Mouse (Mus musculus): ENCODE results near the gene Ap4s1. TPM values are rescaled to one million over a fixed set of nuclear protein-coding genes. Genes with fewer than 3 reads are reported as not detected.
"Not testable (repeated sequence)": the region's sequence is repeated elsewhere in the genome, so short reads cannot be mapped to it uniquely, and the experiment has no call there.

The Ap4s1 gene
- total RNA-seq (2021), result 10 to 100 TPM; 53.3 to 57.9 TPM
- long read RNA-seq, experiment 1, partial matches to known transcripts, result 0 of 4 reads
- long read RNA-seq, experiment 1, other reads (novel, unspliced or antisense), result 4 of 4 reads
- long read RNA-seq, experiment 2, partial matches to known transcripts, result 0 of 2 reads
- long read RNA-seq, experiment 2, other reads (novel, unspliced or antisense), result 2 of 2 reads

DNA sequence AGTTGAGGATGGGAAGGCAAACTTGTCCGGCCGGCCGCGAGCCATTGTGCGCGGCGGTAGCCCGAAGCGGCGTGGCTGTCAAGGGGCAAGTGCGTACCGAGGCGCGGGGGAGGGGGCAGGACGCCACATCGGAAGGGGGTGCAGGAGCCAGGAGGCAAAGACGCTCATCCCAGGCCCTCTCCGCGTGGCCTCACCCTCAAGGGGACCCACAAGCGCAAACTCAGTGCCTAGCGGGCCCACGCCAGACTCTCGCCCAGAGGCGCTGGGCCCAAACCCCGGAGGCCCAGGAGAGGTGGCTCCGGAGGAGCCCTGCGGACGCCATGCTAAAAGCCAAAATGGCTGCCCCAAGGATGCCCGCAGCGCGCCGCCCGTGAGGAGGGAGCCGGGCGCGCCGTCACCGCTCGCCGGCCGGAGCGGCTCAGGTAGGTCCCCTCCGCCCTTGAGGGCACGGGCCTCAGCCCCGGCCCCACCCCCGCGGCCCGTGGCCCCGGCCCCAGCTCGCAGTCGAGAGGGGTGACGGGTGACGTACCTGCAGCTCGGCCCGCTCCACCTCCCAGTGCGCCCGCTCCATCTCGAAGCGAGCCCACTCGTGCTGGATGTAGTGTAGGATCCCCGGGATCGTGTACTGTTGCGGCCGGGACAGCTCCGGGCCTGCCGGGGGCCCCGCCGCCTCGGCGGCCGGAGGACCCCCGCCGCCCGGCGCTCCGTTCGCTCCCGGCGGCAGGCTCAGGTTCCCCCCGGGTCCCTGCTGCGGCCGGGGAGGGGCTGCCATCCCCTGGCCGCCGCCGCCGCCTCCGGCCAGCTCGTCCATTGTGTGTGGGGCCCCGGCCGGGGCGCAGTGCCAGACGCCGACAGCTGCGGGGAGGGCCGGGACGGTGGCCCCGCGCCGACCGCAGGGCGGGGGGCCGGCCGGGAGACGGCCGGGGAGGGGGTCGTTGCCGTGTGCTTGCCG, at the start of gene Ap4s1:
TSS of gene Ap4s1 (plus strand) at position 141 of the 952 bp plus-strand sequence.
- TF ChIP-seq CTCF (IDR thresholded peaks at IDR 0.05), result no peak

DNA sequence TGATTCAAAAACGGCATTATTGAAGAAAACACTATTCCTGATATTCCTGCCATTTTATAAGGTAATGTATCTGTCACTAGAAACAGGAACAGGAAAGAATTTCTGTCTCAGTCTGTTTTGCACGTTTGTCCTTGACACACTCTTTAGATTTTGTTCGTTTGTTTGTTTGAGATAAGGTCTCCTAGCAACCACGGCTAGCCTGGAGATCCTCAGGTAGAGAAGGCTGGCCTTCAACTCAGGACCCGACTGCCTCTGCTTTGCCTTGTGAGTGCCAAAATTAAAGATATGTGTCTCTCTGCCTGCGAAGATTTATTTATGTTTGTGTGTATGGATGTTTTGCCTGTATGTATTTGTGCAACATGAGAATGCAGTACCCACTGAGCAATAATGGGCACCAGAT, 49.0 kb upstream of the Ap4s1 start:
- no peak for TF ChIP-seq CTCF (IDR thresholded peaks at IDR 0.05)
- Histone ChIP-seq H3K4me3 (no peak overlapping the region), H3K27ac (no peak overlapping the region)
- intact Hi-C loops (cut with DNase I), result no loop called here
- no peak for DNase-seq (ENCODE audit: extremely low spot score in 1 of 2, low spot score in 2 of 2)

More for the DNA sequence above, at the start of gene Ap4s1:
- intact Hi-C loops (cut with DNase I), result loop anchor here (1.0 to 2.0 kb wide), 2 partner anchors 46 to 138 kb away; partner anchors contain the start of gene Hectd1
- H3K4me3 ChIP-seq, result peak within 1 kb of the TSS; percentile 97
- H3K27ac ChIP-seq, result peak within 1 kb of the TSS; percentile 100
- peak; percentile 72 to 75 for DNase-seq (ENCODE audit: extremely low spot score in 1 of 2, low spot score in 2 of 2)

DNA sequence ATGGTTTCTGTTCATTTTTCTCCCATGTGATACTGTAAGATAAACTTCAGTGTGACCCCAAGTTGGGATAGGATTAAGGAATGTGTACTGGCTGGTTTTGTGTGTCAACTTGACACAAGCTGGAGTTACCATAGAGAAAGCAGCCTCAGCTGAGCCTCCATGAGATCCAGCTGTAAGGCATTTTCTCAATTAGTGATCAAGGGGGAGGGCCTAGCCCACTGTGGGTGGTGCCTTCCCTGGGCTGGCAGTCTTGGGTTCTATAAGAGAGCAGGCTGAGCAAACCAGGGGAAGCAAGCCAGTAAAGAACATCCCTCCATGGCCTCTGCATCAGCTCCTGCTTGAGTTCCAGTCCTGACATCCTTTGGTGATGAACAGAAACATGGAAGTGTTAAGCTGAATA, 41.4 kb upstream of the Ap4s1 start:
- DNase-seq (ENCODE audit: extremely low spot score in 1 of 2, low spot score in 2 of 2); H3K4me3 ChIP-seq; intact Hi-C loops (cut with DNase I): not testable (repeated sequence)

DNA sequence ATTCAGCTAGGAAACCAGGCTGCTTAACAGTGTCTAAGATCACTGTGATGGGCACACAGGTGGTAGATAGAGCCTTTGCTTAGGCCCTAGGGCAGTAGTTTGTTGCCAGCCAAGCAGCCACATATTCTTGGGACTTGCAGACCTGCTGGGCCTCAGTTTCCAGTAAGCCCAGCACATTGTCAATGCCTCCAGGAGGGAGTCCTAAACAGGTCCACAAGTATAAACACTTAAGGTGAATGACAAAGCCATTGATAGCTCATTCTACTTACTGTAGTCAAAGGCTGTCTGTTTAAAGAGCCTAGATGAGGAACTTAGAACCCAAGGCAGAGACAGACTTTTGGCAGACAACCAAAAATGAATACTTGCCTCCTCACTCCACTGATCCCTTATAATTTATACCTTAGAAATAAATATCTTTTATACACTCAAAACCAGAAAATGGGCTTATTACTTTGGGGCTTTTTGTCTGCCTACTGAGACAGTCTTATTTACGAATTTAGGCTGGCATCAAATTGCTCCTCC, 34.8 kb upstream of the Ap4s1 start:
- TF ChIP-seq CTCF (IDR thresholded peaks at IDR 0.05), result no peak
- no peak for DNase-seq (ENCODE audit: extremely low spot score in 1 of 2, low spot score in 2 of 2)
- H3K4me3 ChIP-seq, result no peak overlapping the region
- no peak overlapping the region for H3K27ac ChIP-seq
- intact Hi-C loops (cut with DNase I), result no loop called here

More for the DNA sequence above, 41.4 kb upstream of the Ap4s1 start:
- H3K27ac ChIP-seq, result not testable (repeated sequence)

DNA sequence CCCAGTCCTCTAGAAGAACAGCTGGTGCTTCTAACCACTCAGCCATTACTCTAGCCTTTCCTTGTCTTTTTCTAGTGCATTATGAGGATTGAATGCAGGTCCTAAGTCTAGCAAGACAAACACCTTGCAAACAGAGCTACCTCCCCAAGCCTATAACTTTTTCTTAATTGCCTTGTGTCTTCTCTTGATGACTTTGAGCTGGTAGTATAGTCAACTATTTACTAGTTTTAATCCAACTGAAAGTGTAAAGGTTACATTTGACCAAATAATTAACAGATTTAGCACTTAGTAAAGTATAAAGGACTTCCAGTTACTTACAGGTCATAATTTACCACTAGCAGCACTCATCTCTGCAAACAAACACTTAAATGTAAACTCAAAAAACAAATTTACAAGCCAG, 27.8 kb upstream of the Ap4s1 start:
- intact Hi-C loops (cut with DNase I), result no loop called here

DNA sequence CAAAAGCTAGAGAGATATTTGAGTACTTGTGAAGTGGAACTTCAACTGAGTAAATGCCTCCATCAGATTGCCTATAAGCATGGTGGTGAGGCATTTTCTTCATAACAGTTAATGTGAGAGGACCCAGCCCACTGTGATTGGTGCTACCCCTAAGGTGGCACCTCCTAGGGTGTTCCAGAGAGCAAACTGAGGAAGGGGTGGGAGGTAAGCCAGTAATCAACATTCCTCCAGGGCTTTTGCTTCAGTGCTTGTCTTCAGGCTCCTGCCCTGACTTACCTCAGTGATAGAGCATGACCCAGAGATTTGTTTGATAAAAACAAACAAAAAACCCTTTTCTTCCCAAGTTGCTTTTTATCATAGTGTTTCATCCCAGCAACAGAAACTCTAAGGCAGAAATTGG, 26.9 kb upstream of the Ap4s1 start:
- no peak for TF ChIP-seq CTCF (IDR thresholded peaks at IDR 0.05)
- intact Hi-C loops (cut with DNase I), result no loop called here
- H3K27ac ChIP-seq, result no peak overlapping the region
- no peak overlapping the region for H3K4me3 ChIP-seq
- no peak for DNase-seq (ENCODE audit: extremely low spot score in 1 of 2, low spot score in 2 of 2)

More for the DNA sequence above, 27.8 kb upstream of the Ap4s1 start:
- DNase-seq (ENCODE audit: extremely low spot score in 1 of 2, low spot score in 2 of 2), result no peak
- Histone ChIP-seq H3K4me3 (no peak overlapping the region), H3K27ac (no peak overlapping the region)
- TF ChIP-seq CTCF (IDR thresholded peaks at IDR 0.05), result no peak

DNA sequence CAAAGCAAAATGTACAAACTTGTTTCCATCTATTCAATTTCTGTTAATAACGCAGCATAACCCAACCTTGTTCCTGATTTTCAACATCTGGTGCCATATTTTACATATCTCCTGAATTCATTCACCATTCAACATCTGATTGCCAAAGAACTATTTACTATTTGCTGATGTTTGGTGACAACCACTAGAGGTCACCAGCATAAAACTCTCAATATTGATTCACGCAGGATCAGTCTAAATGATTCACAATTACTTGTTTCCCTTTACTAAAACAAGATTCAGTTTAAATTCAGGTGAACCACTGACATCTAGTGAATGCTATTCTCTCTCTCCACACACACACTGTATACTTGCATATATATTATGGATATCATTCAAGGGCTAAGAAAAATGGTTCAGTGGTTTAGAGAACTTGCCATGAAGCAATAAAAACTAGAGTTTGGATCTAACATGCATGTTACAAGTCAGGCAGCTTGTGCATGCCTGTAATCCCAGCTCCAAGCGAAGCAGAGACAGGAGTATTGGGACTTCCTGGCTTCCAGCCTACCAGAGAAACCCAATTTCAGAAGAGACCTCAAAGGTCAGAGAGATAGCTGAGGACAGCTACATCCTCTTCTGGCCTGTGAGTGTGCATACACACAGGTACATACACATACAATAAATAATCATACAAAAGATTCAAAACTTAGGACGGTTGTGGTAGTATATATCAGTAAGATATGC, 24.0 kb upstream of the Ap4s1 start:
- intact Hi-C loops (cut with DNase I), result loop anchor here (5.0 kb wide), 1 partner anchor 75 kb away; no protein-coding TSS in a partner anchor
- DNase-seq (ENCODE audit: extremely low spot score in 1 of 2, low spot score in 2 of 2), result no peak
- Histone ChIP-seq H3K4me3 (no peak overlapping the region), H3K27ac (no peak overlapping the region)
- TF ChIP-seq CTCF (IDR thresholded peaks at IDR 0.05), result peak; percentile 61

DNA sequence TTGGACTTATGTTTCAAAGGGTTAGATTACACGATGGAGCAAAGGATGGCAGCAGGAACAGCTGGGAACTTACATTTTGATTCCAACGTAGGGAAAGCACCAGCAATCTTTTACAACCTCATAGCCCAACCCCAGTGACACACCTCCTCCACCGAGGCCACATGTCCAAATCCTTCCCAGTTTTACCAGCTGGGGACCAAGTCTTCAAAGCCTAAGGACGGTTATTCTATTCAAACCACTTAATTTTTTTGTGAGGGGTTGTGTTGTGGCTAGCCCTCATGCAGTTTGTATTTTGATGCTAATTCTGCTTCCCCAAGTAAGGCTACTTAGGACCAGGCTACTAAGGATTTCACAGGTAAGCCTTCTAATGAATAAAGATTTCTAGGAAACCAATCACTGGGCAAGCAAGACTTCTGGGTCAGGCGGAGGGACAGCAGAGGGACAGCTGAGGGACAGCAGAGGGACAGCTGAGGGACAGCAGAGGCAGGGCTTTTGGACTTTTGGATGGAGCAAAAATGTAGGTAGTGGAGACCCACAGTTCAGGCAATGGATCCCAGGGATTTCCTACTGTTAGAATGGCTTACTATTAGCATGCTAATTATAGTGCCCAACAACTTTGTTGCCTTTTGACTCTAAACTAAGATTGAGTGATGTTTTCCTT, 19.5 kb upstream of the Ap4s1 start:
- no peak for DNase-seq (ENCODE audit: extremely low spot score in 1 of 2, low spot score in 2 of 2)
- H3K27ac ChIP-seq, result no peak overlapping the region
- no peak overlapping the region for H3K4me3 ChIP-seq
- intact Hi-C loops (cut with DNase I), result no loop called here
- no peak for TF ChIP-seq CTCF (IDR thresholded peaks at IDR 0.05)

DNA sequence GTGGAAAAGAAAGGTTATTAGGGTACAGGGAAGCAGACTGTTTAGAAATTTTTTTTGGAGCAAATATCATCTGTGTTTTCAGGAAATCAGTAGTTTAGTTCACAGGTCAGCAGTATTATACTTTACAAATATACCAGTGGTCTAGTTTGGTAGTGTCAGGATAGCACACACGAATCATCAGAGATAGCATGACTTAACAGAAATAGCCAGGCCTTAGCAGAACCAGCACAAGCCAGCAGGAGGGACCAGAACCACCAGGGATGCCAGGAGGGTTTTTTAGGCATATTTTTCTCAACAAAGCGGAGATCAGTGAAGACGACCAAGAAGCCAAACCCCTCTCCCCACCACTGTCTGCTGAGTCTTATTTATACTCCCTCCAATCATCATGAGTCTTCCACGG, 17.6 kb upstream of the Ap4s1 start:
- intact Hi-C loops (cut with DNase I), result no loop called here
- Histone ChIP-seq H3K27ac (no peak overlapping the region), H3K4me3 (no peak overlapping the region)
- no peak for DNase-seq (ENCODE audit: extremely low spot score in 1 of 2, low spot score in 2 of 2)
- TF ChIP-seq CTCF (IDR thresholded peaks at IDR 0.05), result no peak; the same call in 1 of the 2 replicates

DNA sequence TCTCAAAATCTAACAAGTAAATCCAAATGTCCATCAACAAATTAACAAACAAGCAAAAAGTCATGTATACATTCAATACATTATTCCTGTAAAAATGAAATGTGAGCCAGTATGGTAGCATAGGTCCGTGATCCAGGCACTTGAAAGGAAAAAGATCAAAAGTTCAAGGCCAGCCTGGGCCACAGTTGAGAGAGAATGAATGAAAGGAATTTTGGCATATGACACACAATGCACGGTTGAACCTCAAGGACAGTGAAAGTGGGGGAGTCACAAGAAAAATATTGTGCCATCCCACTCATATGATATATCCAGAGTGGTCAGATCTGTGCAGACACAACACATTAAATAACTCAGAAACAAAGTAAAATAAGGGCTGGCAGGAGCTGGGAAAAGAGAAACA, 14.4 kb upstream of the Ap4s1 start:
- DNase-seq (ENCODE audit: extremely low spot score in 1 of 2, low spot score in 2 of 2), result no peak
- Histone ChIP-seq H3K4me3 (no peak overlapping the region), H3K27ac (no peak overlapping the region)
- intact Hi-C loops (cut with DNase I), result no loop called here
- TF ChIP-seq CTCF (IDR thresholded peaks at IDR 0.05), result no peak

DNA sequence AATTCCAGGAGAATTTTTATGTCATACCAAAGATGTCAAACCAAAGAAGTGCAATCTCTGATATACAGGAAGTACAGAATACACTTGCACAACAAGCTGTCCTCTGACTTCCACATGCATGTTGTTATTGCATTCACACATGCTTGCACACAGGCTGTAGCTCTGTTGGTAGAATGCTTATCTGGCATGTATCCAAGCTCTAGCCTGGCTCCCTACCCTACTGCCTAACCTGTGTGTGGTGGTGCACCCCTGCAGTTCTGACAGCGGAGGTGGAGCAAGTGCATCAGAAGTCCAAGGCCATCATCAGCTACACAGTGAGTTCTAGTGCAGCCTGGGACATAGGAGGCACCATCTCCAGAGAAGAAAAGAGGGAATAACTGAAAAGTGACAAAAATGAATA, 12.0 kb upstream of the Ap4s1 start:
- Histone ChIP-seq H3K4me3 (no peak overlapping the region), H3K27ac (no peak overlapping the region)
- intact Hi-C loops (cut with DNase I), result no loop called here
- DNase-seq (ENCODE audit: extremely low spot score in 1 of 2, low spot score in 2 of 2), result no peak
- TF ChIP-seq CTCF (IDR thresholded peaks at IDR 0.05), result no peak

All from left cerebral cortex, adult 2 months (tissue).